Mouse (Mus musculus): ENCODE results near the gene Fgl2.

DNA sequence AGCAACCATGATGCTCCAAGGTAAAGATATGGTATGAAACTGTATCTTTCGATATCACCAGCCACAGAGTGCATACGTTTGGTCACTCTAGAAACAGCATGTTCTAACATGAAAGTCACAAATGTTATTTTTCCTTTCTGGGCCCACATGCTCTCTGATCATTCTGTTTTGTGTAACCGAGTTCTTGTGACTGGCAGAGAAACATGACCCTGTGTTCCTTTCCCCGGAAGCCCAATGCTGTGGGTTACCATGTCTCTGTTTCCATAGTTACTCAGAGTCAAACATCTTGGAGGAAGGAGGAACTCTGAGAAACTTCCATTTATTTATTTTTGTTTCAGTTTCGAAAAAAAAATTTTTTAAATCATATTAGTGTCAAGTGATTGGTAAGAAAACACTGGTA, 39.6 kb downstream of the Fgl2 start:
- TF ChIP-seq CTCF (IDR thresholded peaks at IDR 0.05; ENCODE audit: control insufficient read depth, insufficient read depth, insufficient read length) (no peak), CEBPB (IDR thresholded peaks at IDR 0.05; ENCODE audit: low read depth) (no peak)
